Mouse (Mus musculus): Measurements from ENCODE around the gene Rnf212.

GRCm38 (mm10) chr5:108713691-108714090, 61.1 kb downstream of the Rnf212 start:
- TF ChIP-seq CTCF (IDR thresholded peaks at IDR 0.05; ENCODE audit: borderline replicate concordance, insufficient read depth, low read depth, low read length) (no peak), POLR2A (IDR thresholded peaks at IDR 0.05; ENCODE audit: borderline replicate concordance, insufficient read depth, low read length) (no peak)
